Mouse (Mus musculus) heart, embryonic 16.5 days (tissue): Measurements from ENCODE around the gene Aldh1l2. TPM values are rescaled to one million over a fixed set of nuclear protein-coding genes. Genes with fewer than 3 reads are reported as not detected.

Experiments
- ATAC-seq: fragments of 200-750 bp; cut with Nextera tagmentation; replicated peaks from 2 replicates; pipeline ENCODE4 v1.8.0; 2017; ENCODE audit warnings: moderate number of reproducible peaks; ENCODE audit not compliant: insufficient read depth, low FRiP score; ENCODE audit errors: extremely low read depth
- H3K27ac ChIP-seq: fragments of 300-500 bp; sonication (generic); 2 replicates; pipeline ENCODE4 v1.5.1; 2014; ENCODE audit warnings: mild to moderate bottlenecking, low read length, control low read depth, moderate library complexity
- H3K27me3 ChIP-seq: fragments of 300-500 bp; sonication (generic); 2 replicates; pipeline ENCODE4 v1.6.1; 2014; ENCODE audit warnings: low read length, mixed read lengths; ENCODE audit not compliant: control insufficient read depth, insufficient read depth
- H3K36me3 ChIP-seq: fragments of 300-500 bp; sonication (generic); 2 replicates; pipeline ENCODE4 v1.6.1; 2014; ENCODE audit not compliant: control insufficient read depth, insufficient read depth
- H3K4me1 ChIP-seq: fragments of 300-500 bp; sonication (generic); 2 replicates; pipeline ENCODE4 v1.6.1; 2014; ENCODE audit warnings: low read length, mixed read lengths; ENCODE audit not compliant: control insufficient read depth, insufficient read depth
- H3K4me2 ChIP-seq: fragments of 300-500 bp; sonication (generic); 2 replicates; pipeline ENCODE4 v1.6.1; 2014; ENCODE audit warnings: low read depth, mild to moderate bottlenecking, control low read depth, low read length
- H3K4me3 ChIP-seq: fragments of 300-500 bp; sonication (generic); 2 replicates; pipeline ENCODE4 v1.5.1; 2014; ENCODE audit warnings: mild to moderate bottlenecking, control low read depth, low read length
- H3K9ac ChIP-seq: fragments of 300-500 bp; sonication (generic); 2 replicates; pipeline ENCODE4 v1.6.1; 2014; ENCODE audit warnings: low read length, control low read depth
- H3K9me3 ChIP-seq: fragments of 300-500 bp; sonication (generic); replicated peaks from 2 replicates; pipeline ENCODE4 v1.6.1; 2016; ENCODE audit warnings: low read length; ENCODE audit not compliant: control insufficient read depth
- WGBS: fragments of 180-500 bp; shearing (Covaris S2); extraction: QIAGEN DNeasy Blood & Tissue Kit; methylation state at CpG from one replicate; pipeline ENCODE4 v1.1.7; 2014; 5-methylcytosine and 5-hydroxymethylcytosine counted together
- polyA plus RNA-seq: library from polyadenylated mRNA; unstranded; fragments of >200 nt; fragmentation: Nextera tagmentation; extraction: Ambion mirVana; gene quantifications from 2 replicates; pipeline ENCODE4 v1.2.1, GENCODE M21; 2015

Aldh1l2 gene
- polyA plus RNA-seq, result 11.0 and 11.3 TPM in 2 replicates

DNA sequence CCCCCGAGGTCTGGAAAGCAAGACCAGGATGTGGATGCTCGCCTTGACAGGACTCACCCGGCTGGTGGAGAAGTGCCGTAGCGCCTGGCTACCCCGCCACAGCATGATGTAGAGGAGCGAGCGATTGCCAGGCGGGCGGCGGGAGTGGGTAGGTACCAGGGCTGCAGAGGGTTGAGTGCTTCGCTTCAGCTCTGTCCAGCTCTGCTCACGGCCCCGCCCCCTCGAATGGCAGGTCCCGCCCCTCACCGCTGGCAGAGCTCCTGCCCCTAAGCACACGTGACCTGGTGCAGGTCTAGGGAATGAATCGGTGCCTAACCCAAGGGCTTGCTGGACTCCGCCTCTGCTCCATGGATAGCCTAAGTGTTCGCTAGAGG lies at the start of gene Aldh1l2:
Gene Aldh1l2 (minus strand): TSS at position 231 of the 374 bp plus-strand sequence.
- peak within 1 kb of the TSS; percentile 71 for H3K27ac ChIP-seq

GRCm38 (mm10) chr10:83565449-83566441 lies 31.8 kb upstream of the Aldh1l2 start:
- no peak for ATAC-seq
- H3K36me3 ChIP-seq, result peaks cover 43% of the 10 kb centered on the region
- no peak overlapping the region for H3K27ac ChIP-seq
- 96% methylated on average over 7 of the region's 7 CpGs for WGBS
- no peak overlapping the region for H3K4me3 ChIP-seq
- H3K4me2 ChIP-seq, result no peak overlapping the region
- H3K9ac ChIP-seq, result no peak overlapping the region
- no peaks in the 10 kb centered on the region for H3K4me1 ChIP-seq
- H3K27me3 ChIP-seq, result no peaks in the 10 kb centered on the region
- H3K9me3 ChIP-seq, result no peaks in the 10 kb centered on the region

More for the DNA sequence above, at the start of gene Aldh1l2:
- H3K4me1 ChIP-seq, result peaks cover 7% of the 10 kb centered on the region
- WGBS, result under 1% methylated on average over 21 of the region's 21 CpGs
- H3K36me3 ChIP-seq, result no peaks in the 10 kb centered on the region
- H3K4me2 ChIP-seq, result peak within 1 kb of the TSS; percentile 93
- H3K4me3 ChIP-seq, result peak within 1 kb of the TSS; percentile 64
- H3K9me3 ChIP-seq, result no peaks in the 10 kb centered on the region
- ATAC-seq, result peak; percentile 94
- peak within 1 kb of the TSS; percentile 67 for H3K9ac ChIP-seq
- H3K27me3 ChIP-seq, result no peaks in the 10 kb centered on the region

DNA sequence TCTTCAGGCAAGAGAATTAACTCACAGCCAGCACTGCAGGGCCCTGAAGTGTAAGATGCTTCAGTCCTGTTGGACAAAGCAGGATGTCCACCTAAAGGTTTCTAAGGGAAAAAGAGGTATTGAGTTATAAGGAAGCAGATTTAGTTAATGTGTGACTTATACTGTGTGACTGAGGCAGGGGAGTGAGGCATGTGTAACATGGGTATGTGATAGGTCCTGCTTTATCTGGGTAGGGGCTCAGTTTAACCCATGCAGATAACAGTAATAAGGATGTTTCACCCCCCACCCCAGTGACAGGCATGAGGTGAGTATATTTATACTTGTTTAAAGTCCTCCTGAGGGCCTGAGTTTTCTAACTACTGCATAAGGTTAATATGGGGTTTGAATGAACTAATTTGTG lies 29.1 kb upstream of the Aldh1l2 start:
- Histone ChIP-seq H3K4me1 (no peaks in the 10 kb centered on the region), H3K4me3 (no peak overlapping the region), H3K9ac (no peak overlapping the region), H3K27ac (no peak overlapping the region), H3K4me2 (no peak overlapping the region), H3K36me3 (peaks cover 45% of the 10 kb centered on the region), H3K27me3 (no peaks in the 10 kb centered on the region), H3K9me3 (no peaks in the 10 kb centered on the region)
- ATAC-seq, result no peak

GRCm38 (mm10) chr10:83545341-83545740 lies 11.4 kb upstream of the Aldh1l2 start:
- no peak overlapping the region for H3K9ac ChIP-seq
- WGBS, result 61% methylated on average over 3 of the region's 3 CpGs
- H3K4me1 ChIP-seq, result peaks cover 14% of the 10 kb centered on the region
- no peak overlapping the region for H3K4me3 ChIP-seq
- ATAC-seq, result no peak
- no peak overlapping the region for H3K27ac ChIP-seq
- peaks cover 16% of the 10 kb centered on the region for H3K36me3 ChIP-seq
- no peaks in the 10 kb centered on the region for H3K27me3 ChIP-seq
- H3K9me3 ChIP-seq, result no peaks in the 10 kb centered on the region
- peak overlapping the region; percentile 78 for H3K4me2 ChIP-seq

GRCm38 (mm10) chr10:83544103-83544479 lies 10.2 kb upstream of the Aldh1l2 start:
- WGBS, result under 1% methylated on average over 41 of the region's 41 CpGs
- peak overlapping the region; percentile 78 for H3K4me2 ChIP-seq

GRCm38 (mm10) chr10:83543439-83544102 lies 9.6 kb upstream of the Aldh1l2 start, which contains the start of gene Washc4:
Washc4 (plus strand) TSS chr10:83543752.
- Histone ChIP-seq H3K27ac (peak within 1 kb of the TSS; percentile 87), H3K4me1 (peaks cover 17% of the 10 kb centered on the region), H3K36me3 (peaks cover 7% of the 10 kb centered on the region; the same call in 1 of the 2 replicates), H3K9ac (peak within 1 kb of the TSS; percentile 88), H3K4me3 (peak within 1 kb of the TSS; percentile 83), H3K27me3 (no peaks in the 10 kb centered on the region), H3K4me2 (peak within 1 kb of the TSS; percentile 85), H3K9me3 (0 out of 2 replicates have a peak, but pooled peaks cover 2% of the 10 kb centered on the region)
- WGBS, result 2% methylated on average over 49 of the region's 49 CpGs
- ATAC-seq, result peak; percentile 98

More at GRCm38 (mm10) chr10:83544103-83544479, 10.2 kb upstream of the Aldh1l2 start:
- Histone ChIP-seq H3K9ac (peak overlapping the region; percentile 88), H3K36me3 (peaks cover 7% of the 10 kb centered on the region; the same call in 1 of the 2 replicates), H3K27ac (peak overlapping the region; percentile 87), H3K27me3 (no peaks in the 10 kb centered on the region), H3K4me1 (peaks cover 17% of the 10 kb centered on the region), H3K4me3 (peak overlapping the region; percentile 83), H3K9me3 (0 out of 2 replicates have a peak, but pooled peaks cover 2% of the 10 kb centered on the region)
- peak; percentile 93 for ATAC-seq

DNA sequence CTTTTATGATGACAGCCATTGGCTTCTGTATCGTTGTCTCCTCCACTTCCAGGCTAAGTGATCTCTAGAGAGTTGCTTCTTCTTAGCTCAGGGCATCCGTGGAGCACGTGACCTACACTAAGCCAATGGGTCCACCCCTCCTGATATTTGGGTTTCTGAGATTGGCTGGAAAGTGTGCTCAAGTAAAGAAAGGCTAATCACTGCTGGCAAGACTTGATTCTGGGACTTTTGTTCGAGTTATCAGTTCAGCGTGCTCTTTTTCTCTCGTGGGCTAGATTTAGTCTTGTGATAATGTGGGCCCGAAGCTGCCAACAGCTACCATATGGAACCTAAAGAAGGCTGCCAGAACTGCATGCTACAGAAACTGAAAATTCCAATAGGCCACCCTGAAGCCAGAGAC lies 8.3 kb upstream of the Aldh1l2 start:
- ATAC-seq, result no peak
- H3K9me3 ChIP-seq, result 0 out of 2 replicates have a peak, but pooled peaks cover 2% of the 10 kb centered on the region
- H3K4me2 ChIP-seq, result no peak overlapping the region
- 77% methylated on average over 7 of the region's 7 CpGs for WGBS
- no peak overlapping the region for H3K9ac ChIP-seq
- peaks cover 17% of the 10 kb centered on the region for H3K4me1 ChIP-seq
- H3K27me3 ChIP-seq, result no peaks in the 10 kb centered on the region
- no peak overlapping the region for H3K4me3 ChIP-seq
- H3K27ac ChIP-seq, result no peak overlapping the region
- no peaks in the 10 kb centered on the region for H3K36me3 ChIP-seq

DNA sequence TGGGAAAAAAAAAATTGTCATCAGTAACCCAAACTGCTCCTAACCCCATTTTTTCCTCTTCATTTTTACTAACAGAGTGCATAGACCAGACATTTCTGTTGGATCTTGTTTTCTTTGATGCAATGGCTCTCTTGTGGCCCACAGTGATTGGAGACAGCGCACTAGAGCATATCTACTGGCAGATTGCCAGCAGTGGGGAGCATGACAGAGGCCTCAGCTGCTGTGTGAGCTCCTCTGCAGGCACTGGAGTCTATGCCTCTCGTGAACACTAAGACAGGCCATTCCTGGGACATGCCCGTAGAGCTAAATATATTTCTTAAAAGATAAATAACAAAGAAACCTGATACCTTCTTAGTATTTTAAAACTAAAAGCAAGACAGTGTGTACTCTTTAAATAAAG lies 6.2 kb upstream of the Aldh1l2 start:
- Histone ChIP-seq H3K9me3 (0 out of 2 replicates have a peak, but pooled peaks cover 2% of the 10 kb centered on the region), H3K9ac (no peak overlapping the region), H3K27ac (no peak overlapping the region), H3K4me1 (peaks cover 12% of the 10 kb centered on the region), H3K4me3 (no peak overlapping the region), H3K36me3 (no peaks in the 10 kb centered on the region), H3K27me3 (no peaks in the 10 kb centered on the region), H3K4me2 (no peak overlapping the region)
- WGBS, result 15% methylated on average over 3 of the region's 3 CpGs
- ATAC-seq, result no peak
